Comparison of ENCODE assay signal across 8 mouse cellular contexts in genomic region chr5:107598380-107598779, GRCm38 (mm10). TPM values are rescaled to one million over a fixed set of nuclear protein-coding genes. Genes with fewer than 3 reads are reported as not detected.
DNase-seq lines count a peak whose midpoint lies in the region; ATAC-seq and TF ChIP-seq lines count a peak whose summit lies in the region.

No protein-coding gene starts in this region.

- H3K9ac ChIP-seq in heart, embryonic 11.5 days (ENCODE audit: low read depth, low read length): no peak overlapping the region
- H3K9ac ChIP-seq in forebrain, embryonic 15.5 days (replicated peaks): peak overlapping the region; percentile 89
- peak overlapping the region; percentile 67 for H3K9ac ChIP-seq in liver, postnatal 0 days (replicated peaks)

- peak overlapping the region; percentile 50 for H3K4me3 ChIP-seq in heart, embryonic 11.5 days (ENCODE audit: low read depth, low read length)
- peak overlapping the region; percentile 92 for H3K4me3 ChIP-seq in forebrain, embryonic 15.5 days
- peak overlapping the region; percentile 64 for H3K4me3 ChIP-seq in liver, postnatal 0 days (ENCODE audit: low read depth, low read length)

- H3K4me1 ChIP-seq in heart, embryonic 11.5 days (ENCODE audit: control insufficient read depth, insufficient read depth, low read length): no peaks in the 10 kb centered on the region
- H3K4me1 ChIP-seq in forebrain, embryonic 15.5 days: peaks cover 11% of the 10 kb centered on the region
- peaks cover 5% of the 10 kb centered on the region; the same call in 1 of the 2 replicates for H3K4me1 ChIP-seq in liver, postnatal 0 days (ENCODE audit: insufficient read depth)

- 25% methylated on average over 4 of the region's 4 CpGs for WGBS in heart, embryonic 11.5 days (ENCODE audit: insufficient replicate concordance)
- WGBS in forebrain, embryonic 15.5 days: 20% methylated on average over 4 of the region's 4 CpGs
- WGBS in liver, postnatal 0 days (ENCODE audit: insufficient replicate concordance): 17% methylated on average over 4 of the region's 4 CpGs

- intact Hi-C loops in heart, postnatal 14 days (cut with DNase I): no loop called here
- intact Hi-C loops in left cerebral cortex, postnatal 4 days (cut with DNase I): no loop called here

- no peak for ATAC-seq in heart, embryonic 11.5 days (replicated peaks; ENCODE audit: insufficient number of reproducible peaks, low FRiP score, low TSS enrichment)
- peak; percentile 13 for ATAC-seq in CD4-positive, CD25-positive, alpha-beta regulatory T cell, adult 4 months
- no peak for ATAC-seq in forebrain, embryonic 15.5 days (replicated peaks)
- ATAC-seq in liver, postnatal 0 days: no peak

- peak overlapping the region; percentile 80 for H3K4me2 ChIP-seq in heart, embryonic 11.5 days
- peak overlapping the region; percentile 78 for H3K4me2 ChIP-seq in forebrain, embryonic 15.5 days (replicated peaks)
- H3K4me2 ChIP-seq in liver, postnatal 0 days (ENCODE audit: low read depth, low read length): peak overlapping the region; percentile 85

- H3K36me3 ChIP-seq in heart, embryonic 11.5 days (ENCODE audit: control insufficient read depth, insufficient read depth, low read length): peaks cover 7% of the 10 kb centered on the region
- peaks cover 14% of the 10 kb centered on the region for H3K36me3 ChIP-seq in forebrain, embryonic 15.5 days
- H3K36me3 ChIP-seq in liver, postnatal 0 days (replicated peaks; ENCODE audit: insufficient read depth, low read length): peaks cover 9% of the 10 kb centered on the region

- no peak for TF ChIP-seq CTCF in liver, postnatal 0 days (IDR thresholded peaks at IDR 0.05; ENCODE audit: low read depth)

- no peak for DNase-seq in heart, postnatal 14 days
- DNase-seq in liver, postnatal 0 days: no peak
- DNase-seq in left cerebral cortex, postnatal 4 days: no peak
- no peak for DNase-seq in left cerebral cortex, adult 18-20 months (ENCODE audit: low spot score in 2 of 2)
- DNase-seq in thymus, postnatal 4 days: no peak

- H3K9me3 ChIP-seq in heart, embryonic 11.5 days (replicated peaks; ENCODE audit: control insufficient read depth, low read length): no peaks in the 10 kb centered on the region
- H3K9me3 ChIP-seq in forebrain, embryonic 15.5 days: no peaks in the 10 kb centered on the region
- no peaks in the 10 kb centered on the region for H3K9me3 ChIP-seq in liver, postnatal 0 days (ENCODE audit: low read length)

- H3K27ac ChIP-seq in heart, embryonic 11.5 days (ENCODE audit: low read depth, low read length): no peak overlapping the region
- H3K27ac ChIP-seq in forebrain, embryonic 15.5 days (replicated peaks): peak overlapping the region; percentile 91; the same call in 1 of the 2 replicates
- H3K27ac ChIP-seq in liver, postnatal 0 days (ENCODE audit: low read depth): no peak overlapping the region

- no peaks in the 10 kb centered on the region for H3K27me3 ChIP-seq in heart, embryonic 11.5 days (ENCODE audit: control insufficient read depth, insufficient read depth, low read length)
- no peaks in the 10 kb centered on the region for H3K27me3 ChIP-seq in forebrain, embryonic 15.5 days
- H3K27me3 ChIP-seq in liver, postnatal 0 days (ENCODE audit: insufficient read depth, low read length): no peaks in the 10 kb centered on the region

- no peak for TF ChIP-seq EP300 in liver, postnatal 0 days (IDR thresholded peaks at IDR 0.05; ENCODE audit: low read depth)

RNA-seq across cellular contexts. Expression of gene Glmn, which starts 0.7 kb away (rescaled TPM):
- polyA plus RNA-seq in heart, embryonic 11.5 days (2014; fragmentation: Nextera tagmentation; extraction: Ambion mirVana): 27.9 and 29.7 TPM in 2 replicates
- total RNA-seq in heart, postnatal 14 days (2021): 1 to 10 TPM; 5.0 to 7.0 TPM
- 10 to 100 TPM; 28.2 to 36.6 TPM for polyA plus RNA-seq in CD4-positive, CD25-positive, alpha-beta regulatory T cell, adult 4 months (2017; shearing (Covaris generic))
- polyA plus RNA-seq in forebrain, embryonic 15.5 days (2015; fragmentation: Nextera tagmentation; extraction: Ambion mirVana): 30.3 TPM in 2 replicates
- polyA plus RNA-seq in liver, postnatal 0 days (2015; fragmentation: Nextera tagmentation; extraction: Ambion mirVana): 5.9 and 6.9 TPM in 2 replicates
- 10 to 100 TPM; 25.8 to 27.7 TPM for total RNA-seq in left cerebral cortex, postnatal 4 days (2021)
- 10 to 100 TPM; 18.2 to 19.6 TPM for total RNA-seq in left cerebral cortex, adult 18-20 months (2021)

RNA-seq across cellular contexts. Expression of gene Rpap2, which starts 1.2 kb away (rescaled TPM):
- 12.8 and 16.6 TPM in 2 replicates for polyA plus RNA-seq in heart, embryonic 11.5 days (2014; fragmentation: Nextera tagmentation; extraction: Ambion mirVana)
- total RNA-seq in heart, postnatal 14 days (2021): 1 to 10 TPM; 7.0 to 8.2 TPM
- 10 to 100 TPM; 37.7 to 52.2 TPM for polyA plus RNA-seq in CD4-positive, CD25-positive, alpha-beta regulatory T cell, adult 4 months (2017; shearing (Covaris generic))
- polyA plus RNA-seq in forebrain, embryonic 15.5 days (2015; fragmentation: Nextera tagmentation; extraction: Ambion mirVana): 20.9 and 21.8 TPM in 2 replicates
- 5.4 and 5.5 TPM in 2 replicates for polyA plus RNA-seq in liver, postnatal 0 days (2015; fragmentation: Nextera tagmentation; extraction: Ambion mirVana)
- 10 to 100 TPM; 19.9 to 21.8 TPM for total RNA-seq in left cerebral cortex, postnatal 4 days (2021)
- 10 to 100 TPM; 22.2 to 22.3 TPM for total RNA-seq in left cerebral cortex, adult 18-20 months (2021)
